Mouse (Mus musculus) cerebellum, adult 2 months (tissue): ENCODE results near the gene Naa25.

Source experiments
- CTCF ChIP-seq: fragments of 200-500 bp; IDR thresholded peaks from 2 replicates; pipeline ENCODE4 v1.5.1; 2011; ENCODE audit warnings: low read depth, mild to moderate bottlenecking, control low read depth, low read length, moderate library complexity, borderline replicate concordance; ENCODE audit not compliant: insufficient read depth
- POLR2A ChIP-seq: fragments of 200-500 bp; IDR thresholded peaks from 2 replicates; pipeline ENCODE4 v1.6.1; 2011; ENCODE audit warnings: low read length, control low read depth, borderline replicate concordance; ENCODE audit not compliant: insufficient read depth

DNA sequence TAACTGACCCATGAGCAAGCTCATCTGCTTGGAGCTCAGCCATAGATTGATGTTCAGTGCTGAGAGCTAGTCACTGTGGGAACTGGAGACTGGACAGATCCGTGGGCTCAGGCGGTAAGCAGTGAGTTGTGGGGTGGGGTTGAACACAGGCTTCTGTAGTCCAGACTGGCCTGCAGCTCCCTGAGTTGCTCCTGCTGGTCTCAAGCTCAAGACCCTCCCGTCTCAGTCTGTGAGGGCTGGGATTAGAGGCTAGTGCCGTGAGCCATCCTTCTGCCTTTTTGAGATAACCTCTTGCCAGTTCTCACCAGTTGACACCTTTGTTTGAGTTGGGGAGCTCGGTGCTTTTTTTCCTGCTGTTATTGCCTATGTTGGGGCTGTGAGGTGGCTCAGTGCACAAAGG, 3.1 kb downstream of the Naa25 start:
- TF ChIP-seq POLR2A (no peak), CTCF (no peak)
